8 mouse cellular contexts compared by ENCODE assay signal in genomic region chr9:123851713-123852448, GRCm38 (mm10). TPM values are rescaled to one million over a fixed set of nuclear protein-coding genes. Genes with fewer than 3 reads are reported as not detected.
DNase-seq lines count a peak whose midpoint lies in the region; ATAC-seq and TF ChIP-seq lines count a peak whose summit lies in the region.

TSS of gene Fyco1 (minus strand) at chr9:123851899.

- TF ChIP-seq EP300 in CH12.LX (IDR thresholded peaks at IDR 0.05; ENCODE audit: low read length), result 0 out of 2 replicates have a peak, but pooled peaks have one; percentile 8

- peak within 1 kb of the TSS; percentile 78 to 90 (median 83) for H3K4me3 ChIP-seq in CH12.LX (replicated peaks in 1 of 3; ENCODE audit: low read depth in 2 of 3, low read length in 2 of 3, poor library complexity in 1 of 3)
- H3K4me3 ChIP-seq in forebrain, embryonic 11.5 days (ENCODE audit: low read depth, low read length), result peak within 1 kb of the TSS; percentile 64
- peak within 1 kb of the TSS; percentile 92 for H3K4me3 ChIP-seq in heart, embryonic 16.5 days (ENCODE audit: low read length)
- peak within 1 kb of the TSS; percentile 95 for H3K4me3 ChIP-seq in liver, embryonic 15.5 days (replicated peaks)
- peak within 1 kb of the TSS; percentile 66 for H3K4me3 ChIP-seq in neural tube, embryonic 12.5 days

- TF ChIP-seq POLR2A in CH12.LX (IDR thresholded peaks at IDR 0.05; ENCODE audit: low read depth, low read length), result peak; percentile 70

- H3K27me3 ChIP-seq in CH12.LX (replicated peaks), result no peaks in the 10 kb centered on the region
- H3K27me3 ChIP-seq in forebrain, embryonic 11.5 days (ENCODE audit: control insufficient read depth, insufficient read depth, low read length), result no peaks in the 10 kb centered on the region
- H3K27me3 ChIP-seq in heart, embryonic 16.5 days (ENCODE audit: control insufficient read depth, insufficient read depth, low read length), result no peaks in the 10 kb centered on the region
- H3K27me3 ChIP-seq in liver, embryonic 15.5 days, result no peaks in the 10 kb centered on the region
- H3K27me3 ChIP-seq in neural tube, embryonic 12.5 days (replicated peaks), result no peaks in the 10 kb centered on the region

- H3K4me2 ChIP-seq in CH12.LX (ENCODE audit: insufficient read depth, low read depth, poor library complexity, severe bottlenecking), result peak within 1 kb of the TSS; percentile 98
- H3K4me2 ChIP-seq in forebrain, embryonic 11.5 days (ENCODE audit: low read depth, low read length, severe bottlenecking), result peak within 1 kb of the TSS; percentile 76
- H3K4me2 ChIP-seq in heart, embryonic 16.5 days (ENCODE audit: low read depth, low read length), result peak within 1 kb of the TSS; percentile 69
- peak within 1 kb of the TSS; percentile 89 for H3K4me2 ChIP-seq in liver, embryonic 15.5 days
- H3K4me2 ChIP-seq in neural tube, embryonic 12.5 days (replicated peaks), result peak within 1 kb of the TSS; percentile 81

- peaks cover 0 to 4% of the 10 kb centered on the region in 2 experiments for H3K36me3 ChIP-seq in CH12.LX (replicated peaks in 1 of 2; ENCODE audit: control insufficient read depth in 1 of 2, insufficient read depth in 1 of 2, low read length in 1 of 2)
- no peaks in the 10 kb centered on the region for H3K36me3 ChIP-seq in forebrain, embryonic 11.5 days (ENCODE audit: control insufficient read depth, insufficient read depth, low read length)
- no peaks in the 10 kb centered on the region for H3K36me3 ChIP-seq in heart, embryonic 16.5 days (ENCODE audit: control insufficient read depth, insufficient read depth)
- no peaks in the 10 kb centered on the region for H3K36me3 ChIP-seq in liver, embryonic 15.5 days (replicated peaks)
- no peaks in the 10 kb centered on the region for H3K36me3 ChIP-seq in neural tube, embryonic 12.5 days

- peak; percentile 96 for ATAC-seq in forebrain, embryonic 11.5 days (replicated peaks; ENCODE audit: low FRiP score)
- ATAC-seq in heart, embryonic 16.5 days (replicated peaks; ENCODE audit: extremely low read depth, insufficient read depth, low FRiP score), result peak; percentile 92
- peak; percentile 95 for ATAC-seq in liver, embryonic 15.5 days (ENCODE audit: insufficient read depth)
- peak; percentile 97 for ATAC-seq in neural tube, embryonic 12.5 days (ENCODE audit: low FRiP score, low read depth)

- H3K79me2 ChIP-seq in CH12.LX (replicated peaks; ENCODE audit: control insufficient read depth, extremely low read depth, insufficient read depth, poor library complexity, severe bottlenecking), result peaks cover 20% of the 10 kb centered on the region

- in situ Hi-C loops in CH12.LX (cut with MboI; ENCODE audit: low pct_ligation_motif_present, low pct_unique_long_range_greater_than_20kb, low sequenced_read_pairs), result no loop called here

- peak within 1 kb of the TSS; percentile 98 for H3K27ac ChIP-seq in CH12.LX (ENCODE audit: insufficient read depth, low read depth)
- peak within 1 kb of the TSS; percentile 59; the same call in 1 of the 2 replicates for H3K27ac ChIP-seq in forebrain, embryonic 11.5 days (ENCODE audit: low read depth, low read length)
- H3K27ac ChIP-seq in heart, embryonic 16.5 days (ENCODE audit: low read length), result peak within 1 kb of the TSS; percentile 98
- peak within 1 kb of the TSS; percentile 91 for H3K27ac ChIP-seq in liver, embryonic 15.5 days (replicated peaks)
- no peak within 1 kb of the TSS for H3K27ac ChIP-seq in neural tube, embryonic 12.5 days

- peak within 1 kb of the TSS; percentile 98 for H3K9ac ChIP-seq in CH12.LX (ENCODE audit: insufficient read depth, low read depth)
- H3K9ac ChIP-seq in forebrain, embryonic 11.5 days (ENCODE audit: low read length), result peak within 1 kb of the TSS; percentile 79
- H3K9ac ChIP-seq in heart, embryonic 16.5 days (ENCODE audit: low read length), result peak within 1 kb of the TSS; percentile 98
- peak within 1 kb of the TSS; percentile 95 for H3K9ac ChIP-seq in liver, embryonic 15.5 days
- peak within 1 kb of the TSS; percentile 63 for H3K9ac ChIP-seq in neural tube, embryonic 12.5 days

- no peaks in the 10 kb centered on the region for H3K9me3 ChIP-seq in CH12.LX (replicated peaks; ENCODE audit: low read length)
- no peaks in the 10 kb centered on the region for H3K9me3 ChIP-seq in forebrain, embryonic 11.5 days (ENCODE audit: control insufficient read depth, low read length)
- H3K9me3 ChIP-seq in heart, embryonic 16.5 days (replicated peaks; ENCODE audit: control insufficient read depth, low read length), result no peaks in the 10 kb centered on the region
- H3K9me3 ChIP-seq in liver, embryonic 15.5 days (replicated peaks), result no peaks in the 10 kb centered on the region
- no peaks in the 10 kb centered on the region for H3K9me3 ChIP-seq in neural tube, embryonic 12.5 days

- TF ChIP-seq RAD21 in CH12.LX (IDR thresholded peaks at IDR 0.05; ENCODE audit: low read depth, low read length), result no peak

- WGBS in forebrain, embryonic 11.5 days, result under 1% methylated on average over 46 of the region's 47 CpGs
- WGBS in heart, embryonic 16.5 days, result under 1% methylated on average over 47 of the region's 47 CpGs
- under 1% methylated on average over 47 of the region's 47 CpGs for WGBS in liver, embryonic 15.5 days (ENCODE audit: insufficient replicate concordance)
- WGBS in neural tube, embryonic 12.5 days, result under 1% methylated on average over 47 of the region's 47 CpGs

- dilution Hi-C loops in CH12.LX (cut with MboI; ENCODE audit: extremely low pct_ligation_motif_present, extremely low pct_unique_long_range_greater_than_20kb, low sequenced_read_pairs), result no loop called here

- H3K4me1 ChIP-seq in CH12.LX (ENCODE audit: control insufficient read depth in 1 of 2, insufficient read depth in 2 of 2), result peaks cover 12 to 53% of the 10 kb centered on the region in 2 experiments
- peaks cover 5% of the 10 kb centered on the region; the same call in 1 of the 2 replicates for H3K4me1 ChIP-seq in forebrain, embryonic 11.5 days (replicated peaks; ENCODE audit: control insufficient read depth, insufficient read depth, low read length)
- H3K4me1 ChIP-seq in heart, embryonic 16.5 days (ENCODE audit: control insufficient read depth, insufficient read depth, low read length), result peaks cover 11% of the 10 kb centered on the region
- H3K4me1 ChIP-seq in liver, embryonic 15.5 days (replicated peaks), result peaks cover 30% of the 10 kb centered on the region
- peaks cover 11% of the 10 kb centered on the region for H3K4me1 ChIP-seq in neural tube, embryonic 12.5 days

- no peak for TF ChIP-seq CTCF in CH12.LX (conservative IDR thresholded peaks at IDR 0.05 in 1 of 2, IDR thresholded peaks at IDR 0.05 in 1 of 2; ENCODE audit: low read depth in 2 of 2, low read length in 2 of 2)

- DNase-seq in CH12.LX (ENCODE audit: extremely low read depth), result peak; percentile 99
- peak; percentile 93 for DNase-seq in c-Kit-positive CD71-positive TER-119-negative erythroid progenitor cells, embryonic 14.5 days (ENCODE audit: low read depth)
- peak; percentile 94 for DNase-seq in forebrain, embryonic 11.5 days (ENCODE audit: low spot score)
- DNase-seq in kidney, postnatal 36 days, result peak; percentile 93 to 99
- peak; percentile 99 for DNase-seq in telencephalon, adult 2 months (ENCODE audit: low read depth, low spot score)

TF ChIP-seq in CH12.LX, 34 proteins besides CTCF, POLR2A, EP300 and RAD21 (continues in another document):
- TF ChIP-seq RCOR1 (conservative IDR thresholded peaks at IDR 0.05; ENCODE audit: low read depth, low read length), result no peak
- TF ChIP-seq JUND (conservative IDR thresholded peaks at IDR 0.05; ENCODE audit: low read depth, low read length), result no peak
- no peak for TF ChIP-seq JUN (IDR thresholded peaks at IDR 0.05; ENCODE audit: insufficient read depth, low read depth, low read length)
- peak; percentile 72 for TF ChIP-seq IRF4 (IDR thresholded peaks at IDR 0.05; ENCODE audit: low read depth, low read length)
- TF ChIP-seq SIN3A (IDR thresholded peaks at IDR 0.05; ENCODE audit: low read length), result peak; percentile 98
- 0 out of 2 replicates have a peak, but pooled peaks have one; percentile 9 for TF ChIP-seq SMC3 (IDR thresholded peaks at IDR 0.05; ENCODE audit: low read depth, low read length)
- peak; percentile 100 for TF ChIP-seq KAT2A (IDR thresholded peaks at IDR 0.05; ENCODE audit: insufficient replicate concordance, low read length)
- no peak for TF ChIP-seq USF1 (IDR thresholded peaks at IDR 0.05; ENCODE audit: low read depth, low read length)
- peak; percentile 63 for TF ChIP-seq MEF2A (IDR thresholded peaks at IDR 0.05; ENCODE audit: borderline replicate concordance, low read depth, low read length)
- TF ChIP-seq UBTF (IDR thresholded peaks at IDR 0.05; ENCODE audit: low read depth, low read length), result no peak
- peak; percentile 78; the same call in 1 of the 2 replicates for TF ChIP-seq POLR2AphosphoS2 (IDR thresholded peaks at IDR 0.05; ENCODE audit: low read depth, low read length)
- no peak for TF ChIP-seq MAZ (IDR thresholded peaks at IDR 0.05; ENCODE audit: low read depth, low read length)
- peak; percentile 99 for TF ChIP-seq ELF1 (IDR thresholded peaks at IDR 0.05; ENCODE audit: low read depth, low read length)
- TF ChIP-seq BHLHE40 (IDR thresholded peaks at IDR 0.05; ENCODE audit: low read depth, low read length), result no peak
- TF ChIP-seq PAX5 (IDR thresholded peaks at IDR 0.05; ENCODE audit: low read length), result no peak
- TF ChIP-seq HCFC1 (IDR thresholded peaks at IDR 0.05; ENCODE audit: low read depth, low read length), result peak; percentile 99
- peak; percentile 57 for TF ChIP-seq NRF1 (IDR thresholded peaks at IDR 0.05; ENCODE audit: low read depth, low read length)
- peak; percentile 71 for TF ChIP-seq NELFE (IDR thresholded peaks at IDR 0.05; ENCODE audit: low read depth, low read length)
- peak; percentile 92 for TF ChIP-seq CHD2 (IDR thresholded peaks at IDR 0.05; ENCODE audit: low read length)
- peak; percentile 93 for TF ChIP-seq MYC (IDR thresholded peaks at IDR 0.05; ENCODE audit: low read depth, low read length)
- TF ChIP-seq GABPA (IDR thresholded peaks at IDR 0.05; ENCODE audit: insufficient replicate concordance, low read depth, low read length), result peak; percentile 98; the same call in 1 of the 2 replicates
- TF ChIP-seq ZKSCAN1 (IDR thresholded peaks at IDR 0.05; ENCODE audit: borderline replicate concordance, low read depth, low read length), result no peak
- peak; percentile 72 for TF ChIP-seq MAX (IDR thresholded peaks at IDR 0.05; ENCODE audit: low read length)

RNA-seq across cellular contexts. Expression of gene Fyco1, which starts in this region (rescaled TPM):
- total RNA-seq in CH12.LX (2012; rRNA removed) (6.9 and 10.2 TPM in 2 replicates), CH12.LX (2014; rRNA removed) (1.9 and 2.1 TPM in 2 replicates)
- polyA plus RNA-seq in CH12.LX (2012; ENCODE audit: insufficient read length, low read depth), result 5.1 and 6.0 TPM in 2 replicates
- polyA plus RNA-seq in forebrain, embryonic 11.5 days (2014; fragmentation: Nextera tagmentation; extraction: Ambion mirVana), result 8.9 and 11.0 TPM in 2 replicates
- 29.0 and 34.1 TPM in 2 replicates for polyA plus RNA-seq in heart, embryonic 16.5 days (2015; fragmentation: Nextera tagmentation; extraction: Ambion mirVana)
- polyA plus RNA-seq in liver, embryonic 15.5 days (2015; fragmentation: Nextera tagmentation; extraction: Ambion mirVana), result 3.8 and 4.0 TPM in 2 replicates
- 9.1 and 9.6 TPM in 2 replicates for polyA plus RNA-seq in neural tube, embryonic 12.5 days (2016; fragmentation: Nextera tagmentation; extraction: Ambion mirVana)
